Mouse (Mus musculus) MEL (cell line): ENCODE data around the gene Naglu.

Experiments
- SMC3 ChIP-seq: IDR thresholded peaks from 2 replicates; pipeline ENCODE4 v1.6.1; 2011; ENCODE audit warnings: low read depth, low read length, improper control_type of control experiment
- USF1 ChIP-seq: IDR thresholded peaks from 2 replicates; pipeline ENCODE4 v1.6.1; 2014; ENCODE audit warnings: low read depth, mild to moderate bottlenecking, inconsistent platforms, low read length, improper control_type of control experiment, moderate library complexity

DNA sequence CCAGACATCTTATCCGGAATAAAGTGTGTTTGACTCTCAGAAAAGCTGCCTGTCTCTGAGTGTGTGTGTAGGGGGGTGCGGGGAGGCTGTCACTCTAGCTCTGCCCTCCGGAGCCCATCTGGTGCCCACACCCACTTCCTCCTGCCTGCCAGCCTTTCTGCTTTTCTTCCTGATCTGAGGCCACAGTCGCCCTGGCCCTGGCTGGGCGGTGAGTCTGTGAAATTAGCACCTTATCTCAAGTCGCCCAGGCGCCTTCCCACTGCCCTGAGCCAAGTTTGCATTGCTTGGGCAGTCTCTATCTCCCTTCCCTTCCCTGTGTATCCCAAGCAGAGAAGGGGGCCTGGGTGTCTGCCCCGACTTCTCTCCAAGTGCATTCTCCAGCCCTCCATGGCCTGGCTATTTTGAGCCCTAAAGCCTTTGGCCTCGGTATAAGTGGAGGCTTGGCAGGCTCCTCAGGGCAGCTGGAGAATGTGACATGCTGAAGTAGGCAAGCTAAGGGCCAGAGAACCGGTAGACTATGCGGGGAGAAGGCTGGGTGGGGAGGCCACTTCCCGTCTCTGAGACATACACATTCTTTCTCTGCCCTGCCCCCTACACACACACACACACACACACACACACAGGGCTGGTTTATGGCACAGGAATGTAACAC lies 6.0 kb upstream of the Naglu start:
- TF ChIP-seq USF1 (no peak; the same call in none of the 2 replicates), SMC3 (peak; percentile 2; the same call in 1 of the 2 replicates)
